Mouse (Mus musculus): ENCODE measurements at regions not wholly inside any gene's neighbourhood (a gene's known extent, or its start where the extent isn't known, plus 50 kb on each side); places are given as distances from the start of the nearest gene placed in this dataset.

DNA sequence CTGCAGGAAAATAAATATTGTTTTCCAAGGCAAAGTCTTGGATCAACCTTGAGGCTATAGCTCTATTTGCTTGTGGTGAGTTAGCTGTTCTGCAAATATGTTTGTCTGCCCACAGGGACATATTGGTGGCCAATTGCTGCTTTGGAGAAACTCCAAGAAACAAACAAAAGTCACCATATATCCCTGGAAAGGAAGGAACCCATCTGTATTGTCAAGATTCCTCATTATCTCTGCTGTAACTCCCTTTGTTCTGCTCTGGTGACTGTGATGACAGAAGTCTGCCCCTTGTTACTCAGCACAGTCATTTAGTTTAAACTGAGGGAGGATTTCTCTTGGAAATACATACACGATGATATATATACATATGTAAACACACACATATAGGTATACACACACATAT is 123.3 kb upstream of the Nr5a2 start:
- Histone ChIP-seq H3K27me3 (ENCODE audit: control insufficient read depth, insufficient read depth, low read length) (no peaks in the 10 kb centered on the region), H3K27ac (ENCODE audit: insufficient read depth, low read length) (no peak overlapping the region), H3K4me1 (ENCODE audit: control insufficient read depth, insufficient read depth, insufficient read length) (no peaks in the 10 kb centered on the region), H3K36me3 (ENCODE audit: control insufficient read depth, insufficient read depth, low read length) (no peaks in the 10 kb centered on the region), H3K4me3 (ENCODE audit: extremely low read depth, insufficient read depth, insufficient read length) (no peak overlapping the region)
- no peak for DNase-seq (ENCODE audit: low read depth in 1 of 2, low spot score in 2 of 2)
- 67% methylated on average over 1 of the region's 1 CpGs for WGBS
- no peak for TF ChIP-seq CTCF (IDR thresholded peaks at IDR 0.05; ENCODE audit: extremely low read depth, insufficient read depth, insufficient read length, insufficient replicate concordance)
- TF ChIP-seq POLR2A (IDR thresholded peaks at IDR 0.05; ENCODE audit: low read depth, low read length), result no peak

DNA sequence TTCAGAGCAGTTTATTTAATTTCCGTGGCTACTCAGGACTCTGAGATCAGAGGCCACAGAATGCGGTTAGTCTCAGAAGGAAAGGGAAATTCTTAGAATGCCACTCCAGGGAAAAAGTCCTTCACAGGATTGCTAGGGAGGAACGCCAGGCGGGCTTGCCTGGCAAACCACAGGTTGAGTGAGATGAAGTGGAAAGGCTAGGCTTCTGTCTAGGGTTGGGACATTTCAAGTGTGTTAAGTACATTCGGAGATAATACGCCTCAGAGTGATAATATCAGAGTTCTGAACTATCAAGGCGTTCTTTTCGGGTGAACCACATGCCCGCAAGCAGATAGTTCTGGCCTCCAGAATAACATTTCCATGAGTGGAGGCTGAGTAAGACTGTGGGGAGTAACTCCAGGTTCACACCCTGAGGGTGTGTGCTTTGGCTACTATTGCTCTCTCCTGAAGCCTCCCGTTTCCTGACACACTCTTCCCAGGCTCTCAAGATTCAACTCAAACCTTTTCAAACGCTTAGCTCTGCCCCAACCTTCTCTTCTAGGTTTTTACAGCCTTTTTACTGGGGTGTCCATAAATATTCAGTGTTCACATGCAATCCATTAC is 119.3 kb upstream of the Nr5a2 start:
- WGBS, result 45% methylated on average over 11 of the region's 11 CpGs
- DNase-seq (ENCODE audit: low read depth in 1 of 2, low spot score in 2 of 2), result no peak
- H3K36me3 ChIP-seq (ENCODE audit: control insufficient read depth, insufficient read depth, low read length), result no peaks in the 10 kb centered on the region

DNA sequence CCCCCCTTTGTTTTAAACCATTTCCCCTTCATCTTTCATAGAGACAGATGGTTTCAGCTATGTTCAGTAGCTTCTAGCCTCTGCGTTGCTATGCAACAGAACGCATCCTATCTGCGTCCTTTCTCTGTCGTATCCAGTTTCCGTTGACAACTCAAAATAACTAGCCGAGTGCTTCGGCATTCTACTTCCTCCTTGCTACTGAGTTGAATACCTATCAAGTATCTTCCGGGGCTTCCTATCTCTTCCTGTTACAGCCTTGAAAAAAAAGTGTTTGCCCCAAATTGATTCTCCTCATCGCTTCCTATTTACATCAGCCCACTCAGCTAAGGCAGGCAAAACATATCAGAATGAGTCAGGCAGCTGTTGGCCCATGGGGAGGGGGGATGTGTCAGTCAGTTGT is 114.5 kb upstream of the Nr5a2 start:
- H3K4me1 ChIP-seq (ENCODE audit: control insufficient read depth, insufficient read depth, insufficient read length), result no peaks in the 10 kb centered on the region
- DNase-seq (ENCODE audit: low read depth in 1 of 2, low spot score in 2 of 2), result no peak
- no peaks in the 10 kb centered on the region for H3K27me3 ChIP-seq (ENCODE audit: control insufficient read depth, insufficient read depth, low read length)
- no peak overlapping the region for H3K4me3 ChIP-seq (ENCODE audit: extremely low read depth, insufficient read depth, insufficient read length)
- H3K36me3 ChIP-seq (ENCODE audit: control insufficient read depth, insufficient read depth, low read length), result no peaks in the 10 kb centered on the region
- no peak overlapping the region for H3K27ac ChIP-seq (ENCODE audit: insufficient read depth, low read length)
- no peak for TF ChIP-seq POLR2A (IDR thresholded peaks at IDR 0.05; ENCODE audit: low read depth, low read length)
- no peak for TF ChIP-seq CTCF (IDR thresholded peaks at IDR 0.05; ENCODE audit: extremely low read depth, insufficient read depth, insufficient read length, insufficient replicate concordance)
- 2% methylated on average over 9 of the region's 9 CpGs for WGBS

More for the DNA sequence above, 119.3 kb upstream of the Nr5a2 start:
- H3K4me3 ChIP-seq (ENCODE audit: extremely low read depth, insufficient read depth, insufficient read length), result no peak overlapping the region
- no peak for TF ChIP-seq POLR2A (IDR thresholded peaks at IDR 0.05; ENCODE audit: low read depth, low read length)
- TF ChIP-seq CTCF (IDR thresholded peaks at IDR 0.05; ENCODE audit: extremely low read depth, insufficient read depth, insufficient read length, insufficient replicate concordance), result no peak
- H3K4me1 ChIP-seq (ENCODE audit: control insufficient read depth, insufficient read depth, insufficient read length), result no peaks in the 10 kb centered on the region
- no peak overlapping the region for H3K27ac ChIP-seq (ENCODE audit: insufficient read depth, low read length)
- no peaks in the 10 kb centered on the region for H3K27me3 ChIP-seq (ENCODE audit: control insufficient read depth, insufficient read depth, low read length)

- no peak for TF ChIP-seq POLR2A (IDR thresholded peaks at IDR 0.05; ENCODE audit: low read depth, low read length)
- no peak for TF ChIP-seq CTCF (IDR thresholded peaks at IDR 0.05; ENCODE audit: extremely low read depth, insufficient read depth, insufficient read length, insufficient replicate concordance)
- Histone ChIP-seq H3K4me3 (ENCODE audit: extremely low read depth, insufficient read depth, insufficient read length) (no peak overlapping the region), H3K27me3 (ENCODE audit: control insufficient read depth, insufficient read depth, low read length) (no peaks in the 10 kb centered on the region), H3K4me1 (ENCODE audit: control insufficient read depth, insufficient read depth, insufficient read length) (no peaks in the 10 kb centered on the region), H3K36me3 (ENCODE audit: control insufficient read depth, insufficient read depth, low read length) (no peaks in the 10 kb centered on the region), H3K27ac (ENCODE audit: insufficient read depth, low read length) (no peak overlapping the region)
- 16% methylated on average over 8 of the region's 8 CpGs for WGBS
- no peak for DNase-seq (ENCODE audit: low read depth in 1 of 2, low spot score in 2 of 2)
Measured at GRCm38 (mm10) chr1:137073857-137074572, 113.8 kb upstream of the Nr5a2 start.

- H3K36me3 ChIP-seq (ENCODE audit: control insufficient read depth, insufficient read depth, low read length), result no peaks in the 10 kb centered on the region
- H3K4me1 ChIP-seq (ENCODE audit: control insufficient read depth, insufficient read depth, insufficient read length), result no peaks in the 10 kb centered on the region
- 87% methylated on average over 4 of the region's 4 CpGs for WGBS
- no peak for DNase-seq (ENCODE audit: low read depth in 1 of 2, low spot score in 2 of 2)
- H3K27ac ChIP-seq (ENCODE audit: insufficient read depth, low read length), result no peak overlapping the region
- no peak overlapping the region for H3K4me3 ChIP-seq (ENCODE audit: extremely low read depth, insufficient read depth, insufficient read length)
- no peaks in the 10 kb centered on the region for H3K27me3 ChIP-seq (ENCODE audit: control insufficient read depth, insufficient read depth, low read length)
- TF ChIP-seq POLR2A (IDR thresholded peaks at IDR 0.05; ENCODE audit: low read depth, low read length) (no peak), CTCF (IDR thresholded peaks at IDR 0.05; ENCODE audit: extremely low read depth, insufficient read depth, insufficient read length, insufficient replicate concordance) (no peak)
Measured at GRCm38 (mm10) chr1:137060914-137061313, 100.7 kb upstream of the Nr5a2 start.

DNA sequence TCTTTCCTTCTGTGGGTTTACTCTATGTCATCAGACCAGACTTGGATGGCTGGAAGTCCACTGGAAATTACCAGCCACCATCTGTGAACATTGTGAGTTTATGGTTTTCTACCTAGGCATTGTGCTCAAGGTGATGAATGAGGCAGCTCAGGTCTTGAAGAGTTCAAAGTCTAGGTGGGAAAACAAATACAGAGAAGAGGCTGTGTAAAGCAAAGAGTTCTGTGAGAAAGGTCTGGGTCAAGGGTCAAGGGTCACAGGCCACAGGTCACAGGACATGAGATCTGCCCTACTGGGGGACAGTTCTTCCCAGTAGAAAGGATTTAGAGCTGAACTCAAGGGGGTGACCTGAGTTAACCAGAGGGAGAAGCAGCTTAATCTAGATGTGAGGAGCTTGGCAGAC is 92.9 kb upstream of the Nr5a2 start:
- H3K27me3 ChIP-seq (ENCODE audit: control insufficient read depth, insufficient read depth, low read length), result no peaks in the 10 kb centered on the region; the same call in 1 of the 2 replicates
- H3K27ac ChIP-seq (ENCODE audit: insufficient read depth, low read length), result no peak overlapping the region
- H3K36me3 ChIP-seq (ENCODE audit: control insufficient read depth, insufficient read depth, low read length), result no peaks in the 10 kb centered on the region
- DNase-seq (ENCODE audit: low read depth in 1 of 2, low spot score in 2 of 2), result no peak
- TF ChIP-seq CTCF (IDR thresholded peaks at IDR 0.05; ENCODE audit: extremely low read depth, insufficient read depth, insufficient read length, insufficient replicate concordance), result no peak
- no peak for TF ChIP-seq POLR2A (IDR thresholded peaks at IDR 0.05; ENCODE audit: low read depth, low read length)
- no peak overlapping the region for H3K4me3 ChIP-seq (ENCODE audit: extremely low read depth, insufficient read depth, insufficient read length)
- H3K4me1 ChIP-seq (ENCODE audit: control insufficient read depth, insufficient read depth, insufficient read length), result no peaks in the 10 kb centered on the region

GRCm38 (mm10) chr1:137051515-137051914 is 91.3 kb upstream of the Nr5a2 start:
- Histone ChIP-seq H3K4me1 (ENCODE audit: control insufficient read depth, insufficient read depth, insufficient read length) (no peaks in the 10 kb centered on the region), H3K27me3 (ENCODE audit: control insufficient read depth, insufficient read depth, low read length) (no peaks in the 10 kb centered on the region; the same call in 1 of the 2 replicates), H3K27ac (ENCODE audit: insufficient read depth, low read length) (no peak overlapping the region), H3K36me3 (ENCODE audit: control insufficient read depth, insufficient read depth, low read length) (no peaks in the 10 kb centered on the region), H3K4me3 (ENCODE audit: extremely low read depth, insufficient read depth, insufficient read length) (no peak overlapping the region)
- no peak for DNase-seq (ENCODE audit: low read depth in 1 of 2, low spot score in 2 of 2)
- WGBS, result 97% methylated on average over 13 of the region's 13 CpGs
- TF ChIP-seq CTCF (IDR thresholded peaks at IDR 0.05; ENCODE audit: extremely low read depth, insufficient read depth, insufficient read length, insufficient replicate concordance), result no peak

Data from spleen, adult 2 months (tissue).